Comparison of ENCODE assay signal across 8 mouse cellular contexts in genomic region chr16:30600431-30601045, GRCm38 (mm10). TPM values are rescaled to one million over a fixed set of nuclear protein-coding genes. Genes with fewer than 3 reads are reported as not detected.
DNase-seq lines count a peak whose midpoint lies in the region; ATAC-seq lines count a peak whose summit lies in the region.

No protein-coding gene starts in this region.

- no peak overlapping the region for H3K27ac ChIP-seq in hindbrain, embryonic 11.5 days (ENCODE audit: low read depth, low read length)

- peak overlapping the region; percentile 47 for H3K4me3 ChIP-seq in hindbrain, embryonic 11.5 days (ENCODE audit: low read depth, low read length)

- 1% methylated on average over 53 of the region's 53 CpGs for WGBS in hindbrain, embryonic 11.5 days

- DNase-seq in T-cell, adult 2 months (ENCODE audit: low spot score), result peak; percentile 15
- DNase-seq in cerebellum, adult 18-20 months, result peak; percentile 69 to 79
- peak; percentile 40 for DNase-seq in forelimb bud, embryonic 11.5 days (ENCODE audit: low read depth, low spot score)
- peak; percentile 70 for DNase-seq in hindbrain, embryonic 11.5 days (ENCODE audit: low spot score)
- DNase-seq in left cerebral cortex, adult 8-10 months (ENCODE audit: low spot score in 2 of 2), result peak; percentile 35 to 46
- DNase-seq in mesoderm, embryonic 11.5 days (ENCODE audit: low read depth, low spot score), result peak; percentile 58
- peak; percentile 67 for DNase-seq in right cerebral cortex, postnatal 25 days

- H3K9ac ChIP-seq in hindbrain, embryonic 11.5 days (ENCODE audit: low read depth, low read length), result peak overlapping the region; percentile 70

- H3K4me1 ChIP-seq in hindbrain, embryonic 11.5 days (replicated peaks; ENCODE audit: control insufficient read depth, insufficient read depth, low read length), result peaks cover 10% of the 10 kb centered on the region

- no peaks in the 10 kb centered on the region for H3K9me3 ChIP-seq in hindbrain, embryonic 11.5 days (ENCODE audit: control insufficient read depth, low read length)

- H3K36me3 ChIP-seq in hindbrain, embryonic 11.5 days (ENCODE audit: control insufficient read depth, insufficient read depth, low read length), result no peaks in the 10 kb centered on the region

- peak; percentile 21; the same call in 1 of the 2 replicates for ATAC-seq in hindbrain, embryonic 11.5 days (ENCODE audit: low FRiP score)
- ATAC-seq in megakaryocyte-erythroid progenitor cell, adult 5-6 weeks (replicated peaks; ENCODE audit: low FRiP score, low TSS enrichment, poor library complexity, severe bottlenecking), result no peak

- H3K27me3 ChIP-seq in hindbrain, embryonic 11.5 days (ENCODE audit: control insufficient read depth, insufficient read depth, low read length), result peaks cover 14% of the 10 kb centered on the region

- peak overlapping the region; percentile 89 for H3K4me2 ChIP-seq in hindbrain, embryonic 11.5 days (replicated peaks; ENCODE audit: low read depth, low read length)

RNA-seq across cellular contexts. Expression of gene Fam43a, which starts 1.0 kb away (rescaled TPM):
- polyA plus RNA-seq in hindbrain, embryonic 11.5 days (2014; fragmentation: Nextera tagmentation; extraction: Ambion mirVana), result 6.7 TPM in 2 replicates
- 10 to 100 TPM; 14.6 to 17.8 (median 16.6) TPM for total RNA-seq in left cerebral cortex, adult 8-10 months (2022)
- total RNA-seq in megakaryocyte-erythroid progenitor cell, adult 5-6 weeks (2014; fragmentation: Nextera tagmentation), result 0.82 and 2.4 TPM in 2 replicates
- total RNA-seq in megakaryocyte-erythroid progenitor cell, adult 5-6 weeks (2017), result 0.75 and 2.4 TPM in 2 replicates

RNA-seq across cellular contexts. Expression of gene Lsg1, which starts 13.1 kb away (rescaled TPM):
- 73.4 and 85.1 TPM in 2 replicates for polyA plus RNA-seq in hindbrain, embryonic 11.5 days (2014; fragmentation: Nextera tagmentation; extraction: Ambion mirVana)
- 10 to 100 TPM; 19.8 to 30.9 (median 20.8) TPM for total RNA-seq in left cerebral cortex, adult 8-10 months (2022)
- total RNA-seq in megakaryocyte-erythroid progenitor cell, adult 5-6 weeks (2014; fragmentation: Nextera tagmentation), result 55.9 and 70.8 TPM in 2 replicates
- 85.3 and 89.6 TPM in 2 replicates for total RNA-seq in megakaryocyte-erythroid progenitor cell, adult 5-6 weeks (2017)

RNA-seq across cellular contexts. Expression of gene Tmem44, which starts 49.9 kb away (rescaled TPM):
- polyA plus RNA-seq in hindbrain, embryonic 11.5 days (2014; fragmentation: Nextera tagmentation; extraction: Ambion mirVana), result 30.9 and 32.0 TPM in 2 replicates
- total RNA-seq in left cerebral cortex, adult 8-10 months (2022), result 10 to 100 TPM; 52.0 to 52.9 (median 52.4) TPM
- 0.25 TPM in 1 of 2 replicates, not detected in the other for total RNA-seq in megakaryocyte-erythroid progenitor cell, adult 5-6 weeks (2014; fragmentation: Nextera tagmentation)
- total RNA-seq in megakaryocyte-erythroid progenitor cell, adult 5-6 weeks (2017), result 0.14 and 0.30 TPM in 2 replicates

Comparison
In these comparisons a context has a peak if more than half of its experiments do, and no peak if none do; other contexts are left out.
1. DNase-seq: peak in every context shown above with its lines; median percentile 74 in cerebellum, adult 18-20 months; 70 in hindbrain, embryonic 11.5 days; 67 in right cerebral cortex, postnatal 25 days; 58 in mesoderm, embryonic 11.5 days; 40 in left cerebral cortex, adult 8-10 months; 40 in forelimb bud, embryonic 11.5 days; 15 in T-cell, adult 2 months.
2. RNA of gene Fam43a, which starts 1.0 kb away (total RNA-seq): 14.6 to 17.8 TPM in left cerebral cortex, adult 8-10 months; 0.75 to 2.4 TPM in megakaryocyte-erythroid progenitor cell, adult 5-6 weeks; every median in the first group is over 4 times any median in the second.
3. RNA of gene Tmem44, which starts 49.9 kb away (total RNA-seq): 52.0 to 52.9 TPM in left cerebral cortex, adult 8-10 months; 0.14 to 0.30 TPM in megakaryocyte-erythroid progenitor cell, adult 5-6 weeks; every median in the first group is over 10 times any median in the second.